Mouse (Mus musculus) gastrocnemius, postnatal 25 days (tissue): Measurements from ENCODE around the gene Chil5. TPM values are rescaled to one million over a fixed set of nuclear protein-coding genes. Genes with fewer than 3 reads are reported as not detected.
"Not testable (repeated sequence)": the region's sequence is repeated elsewhere in the genome, so short reads cannot be mapped to it uniquely, and the experiment has no call there.

ENCODE experiments used
- DNase-seq: peaks from one replicate; pipeline ENCODE4 v3.0.0; 2022
- long read RNA-seq, 2 experiments: library from polyadenylated mRNA; stranded (forward); transcript quantifications; one replicate each; pipeline ENCODE4 v2.0.0; 2021
- total RNA-seq, 2 experiments: library from RNA; stranded (reverse); gene quantifications; 1 replicate in 1 of 2; 2 replicates in 1 of 2; pipeline ENCODE4 v1.2.3; 2021

Chil5 gene
- total RNA-seq, result under 1 TPM in 1 of 2 experiments, not detected in 1; 0.28 TPM
- long read RNA-seq, experiment 1, result 0 reads
- long read RNA-seq, experiment 2, result 0 reads

- no peak for DNase-seq
Measured at GRCm38 (mm10) chr3:106032781-106033180, at the start of gene Chil5. Gene Chil5 (minus strand): TSS chr3:106032814.

GRCm38 (mm10) chr3:106074824-106075223 is 42.2 kb upstream of the Chil5 start:
- DNase-seq, result no peak

- no peak for DNase-seq
Measured at GRCm38 (mm10) chr3:106070994-106071393, 38.4 kb upstream of the Chil5 start.

GRCm38 (mm10) chr3:106067707-106068106 is 35.1 kb upstream of the Chil5 start:
- not testable (repeated sequence) for DNase-seq

GRCm38 (mm10) chr3:106057966-106058365 is 25.4 kb upstream of the Chil5 start:
- no peak for DNase-seq

- DNase-seq, result no peak
Measured at GRCm38 (mm10) chr3:106051896-106052295, 19.3 kb upstream of the Chil5 start.

GRCm38 (mm10) chr3:106040306-106040705 is 7.7 kb upstream of the Chil5 start:
- DNase-seq, result no peak

GRCm38 (mm10) chr3:106024135-106024534 is 8.5 kb downstream of the Chil5 start:
- DNase-seq, result no peak

- no peak for DNase-seq
Measured at GRCm38 (mm10) chr3:106021840-106022239, 10.8 kb downstream of the Chil5 start.

GRCm38 (mm10) chr3:106014546-106014945 is 18.1 kb downstream of the Chil5 start, which contains the start of gene Pifo:
Gene Pifo (minus strand): TSS chr3:106014646.
- DNase-seq, result no peak

GRCm38 (mm10) chr3:106003360-106003759 is 29.3 kb downstream of the Chil5 start:
- DNase-seq, result not testable (repeated sequence)

GRCm38 (mm10) chr3:106001416-106002370 is 30.9 kb downstream of the Chil5 start:
- no peak for DNase-seq

- no peak for DNase-seq
Measured at GRCm38 (mm10) chr3:106000707-106001375, 31.8 kb downstream of the Chil5 start.

GRCm38 (mm10) chr3:105994730-105995129 is 37.9 kb downstream of the Chil5 start:
- DNase-seq, result no peak

GRCm38 (mm10) chr3:105991653-105992283 is 40.8 kb downstream of the Chil5 start:
- no peak for DNase-seq

- DNase-seq, result not testable (repeated sequence)
Measured at GRCm38 (mm10) chr3:105989611-105990010, 43.0 kb downstream of the Chil5 start.

GRCm38 (mm10) chr3:105974174-105974573 is 58.4 kb downstream of the Chil5 start:
- DNase-seq, result no peak

- DNase-seq, result no peak
Measured at GRCm38 (mm10) chr3:105973411-105973810, 59.2 kb downstream of the Chil5 start, which contains the start of gene Ovgp1. Gene Ovgp1 (plus strand): TSS chr3:105973711.

GRCm38 (mm10) chr3:105971831-105972446 is 60.7 kb downstream of the Chil5 start:
- DNase-seq, result no peak
